Comparison of ENCODE assay signal across 10 mouse cellular contexts in the genomic region with DNA sequence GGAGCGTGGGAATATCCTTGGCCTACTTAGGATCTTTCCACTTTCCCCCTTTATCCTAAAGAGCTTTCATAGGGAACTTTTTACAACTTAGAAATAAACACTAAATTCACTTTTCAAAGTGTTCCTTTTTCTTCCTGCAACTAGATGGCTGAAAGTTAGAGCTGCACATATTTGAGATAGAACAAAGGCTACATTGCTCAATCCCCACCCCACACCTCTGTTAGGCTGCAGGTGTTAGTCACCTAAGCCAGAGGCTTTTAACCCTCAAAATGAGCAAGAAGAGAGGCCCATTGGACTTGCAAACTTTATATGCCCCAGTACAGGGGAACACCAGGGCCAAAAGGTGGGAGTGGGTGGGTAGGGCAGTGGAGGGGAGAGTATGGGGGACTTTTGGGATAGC. TPM values are rescaled to one million over a fixed set of nuclear protein-coding genes. Genes with fewer than 3 reads are reported as not detected.
ATAC-seq and TF ChIP-seq lines count a peak whose summit lies in the region.
"Not testable (repeated sequence)": the region's sequence is repeated elsewhere in the genome, so short reads cannot be mapped to it uniquely, and the experiment has no call there.
"Had no signal": no experiment of that assay in that cellular context is flagged by ENCODE, and none has a peak within 500 bp of the region (broad histone marks: within the 10 kb centered on the region; RNA-seq: fewer than 3 reads in every experiment).

No protein-coding gene starts in this region.

- H3K36me3 ChIP-seq in intestine, embryonic 15.5 days; intestine, embryonic 16.5 days (ENCODE audit: control insufficient read depth, insufficient read depth, low read length); intestine, postnatal 0 days (ENCODE audit: control insufficient read depth, insufficient read depth): not testable (repeated sequence)

- H3K4me2 ChIP-seq in intestine, embryonic 15.5 days (replicated peaks); intestine, embryonic 16.5 days (ENCODE audit: low read depth, low read length); intestine, postnatal 0 days (replicated peaks; ENCODE audit: low read depth): not testable (repeated sequence)

- H3K4me3 ChIP-seq in intestine, embryonic 15.5 days (replicated peaks); intestine, embryonic 16.5 days (ENCODE audit: low read length); intestine, postnatal 0 days (ENCODE audit: low read depth, low read length): not testable (repeated sequence)

- H3K4me1 ChIP-seq in intestine, embryonic 15.5 days (replicated peaks); intestine, embryonic 16.5 days (ENCODE audit: control insufficient read depth, insufficient read depth, low read length); intestine, postnatal 0 days (replicated peaks; ENCODE audit: control insufficient read depth, insufficient read depth, low read length): not testable (repeated sequence)

- H3K9me3 ChIP-seq in intestine, embryonic 15.5 days; intestine, embryonic 16.5 days (ENCODE audit: control insufficient read depth, low read length); intestine, postnatal 0 days (ENCODE audit: control insufficient read depth): not testable (repeated sequence)

- not testable (repeated sequence) for H3K9ac ChIP-seq in intestine, embryonic 15.5 days; intestine, embryonic 16.5 days (ENCODE audit: low read depth, low read length); intestine, postnatal 0 days (ENCODE audit: low read depth, low read length)

- peak; percentile 61 for ATAC-seq in intestine, embryonic 15.5 days
- peak; percentile 81 for ATAC-seq in intestine, embryonic 16.5 days
- ATAC-seq in intestine, postnatal 0 days = 0 out of 2 replicates have a peak, but pooled peaks have one; percentile 33

- not testable (repeated sequence) for H3K27ac ChIP-seq in intestine, embryonic 15.5 days; intestine, embryonic 16.5 days (ENCODE audit: low read length); intestine, postnatal 0 days (ENCODE audit: low read depth, low read length)

- not testable (repeated sequence) for TF ChIP-seq CTCF in intestine, postnatal 0 days (IDR thresholded peaks at IDR 0.05; ENCODE audit: low read depth)

- no CpG with 5 or more reads among the region's 1 CpGs for WGBS in intestine, embryonic 15.5 days
- WGBS in intestine, embryonic 16.5 days = no CpG with 5 or more reads among the region's 1 CpGs
- WGBS in intestine, postnatal 0 days = no CpG with 5 or more reads among the region's 1 CpGs

- not testable (repeated sequence) for H3K27me3 ChIP-seq in intestine, embryonic 15.5 days (replicated peaks); intestine, embryonic 16.5 days (replicated peaks; ENCODE audit: control insufficient read depth, insufficient read depth, low read length); intestine, postnatal 0 days (replicated peaks; ENCODE audit: control insufficient read depth, insufficient read depth, low read length)

RNA-seq across cellular contexts. Expression of a gene that starts 4.4 kb away (rescaled TPM):
- polyA plus RNA-seq in intestine, embryonic 15.5 days (2015; fragmentation: Nextera tagmentation; extraction: Ambion mirVana) = not detected in 2 replicates
- not detected in 2 replicates for polyA plus RNA-seq in intestine, embryonic 16.5 days (2015; fragmentation: Nextera tagmentation; extraction: Ambion mirVana)
- polyA plus RNA-seq in intestine, postnatal 0 days (2015; fragmentation: Nextera tagmentation; extraction: Ambion mirVana) = not detected in 2 replicates
- polyA plus RNA-seq: adrenal gland, adult 2 months; brain, embryonic 14.5 days; C2C12; CD4-positive, CD25-positive, alpha-beta regulatory T cell, adult 4 months; G1E; Patski had no signal

RNA-seq across cellular contexts. Expression of a gene that starts 15.1 kb away (rescaled TPM):
- polyA plus RNA-seq in intestine, embryonic 15.5 days (2015; fragmentation: Nextera tagmentation; extraction: Ambion mirVana) = not detected in 2 replicates
- polyA plus RNA-seq in intestine, embryonic 16.5 days (2015; fragmentation: Nextera tagmentation; extraction: Ambion mirVana) = not detected in 2 replicates
- polyA plus RNA-seq in intestine, postnatal 0 days (2015; fragmentation: Nextera tagmentation; extraction: Ambion mirVana) = not detected in 2 replicates
- polyA plus RNA-seq: activated CD4-positive, CD25-positive, alpha-beta regulatory T cell, adult 4 months; adrenal gland, adult 2 months; brain, embryonic 14.5 days; C2C12; CD4-positive, CD25-positive, alpha-beta regulatory T cell, adult 4 months; G1E; Patski had no signal

RNA-seq across cellular contexts. Expression of a gene that starts 35.1 kb away (rescaled TPM):
- not detected in 2 replicates for polyA plus RNA-seq in intestine, embryonic 15.5 days (2015; fragmentation: Nextera tagmentation; extraction: Ambion mirVana)
- not detected in 2 replicates for polyA plus RNA-seq in intestine, embryonic 16.5 days (2015; fragmentation: Nextera tagmentation; extraction: Ambion mirVana)
- not detected in 2 replicates for polyA plus RNA-seq in intestine, postnatal 0 days (2015; fragmentation: Nextera tagmentation; extraction: Ambion mirVana)
- polyA plus RNA-seq: activated CD4-positive, CD25-positive, alpha-beta regulatory T cell, adult 4 months; adrenal gland, adult 2 months; brain, embryonic 14.5 days; C2C12; CD4-positive, CD25-positive, alpha-beta regulatory T cell, adult 4 months; G1E; Patski had no signal

RNA-seq across cellular contexts. Expression of a gene that starts 42.2 kb away (rescaled TPM):
- polyA plus RNA-seq in intestine, embryonic 15.5 days (2015; fragmentation: Nextera tagmentation; extraction: Ambion mirVana) = not detected in 2 replicates
- not detected in 2 replicates for polyA plus RNA-seq in intestine, embryonic 16.5 days (2015; fragmentation: Nextera tagmentation; extraction: Ambion mirVana)
- polyA plus RNA-seq in intestine, postnatal 0 days (2015; fragmentation: Nextera tagmentation; extraction: Ambion mirVana) = not detected in 2 replicates
- polyA plus RNA-seq: activated CD4-positive, CD25-positive, alpha-beta regulatory T cell, adult 4 months; adrenal gland, adult 2 months; brain, embryonic 14.5 days; C2C12; CD4-positive, CD25-positive, alpha-beta regulatory T cell, adult 4 months; G1E; Patski had no signal

RNA-seq across cellular contexts. Expression of a gene that starts 54.6 kb away (rescaled TPM):
- not detected in 2 replicates for polyA plus RNA-seq in intestine, embryonic 15.5 days (2015; fragmentation: Nextera tagmentation; extraction: Ambion mirVana)
- polyA plus RNA-seq in intestine, embryonic 16.5 days (2015; fragmentation: Nextera tagmentation; extraction: Ambion mirVana) = not detected in 2 replicates
- not detected in 2 replicates for polyA plus RNA-seq in intestine, postnatal 0 days (2015; fragmentation: Nextera tagmentation; extraction: Ambion mirVana)
- polyA plus RNA-seq: activated CD4-positive, CD25-positive, alpha-beta regulatory T cell, adult 4 months; adrenal gland, adult 2 months; brain, embryonic 14.5 days; C2C12; CD4-positive, CD25-positive, alpha-beta regulatory T cell, adult 4 months; G1E; Patski had no signal
